Mouse (Mus musculus): ENCODE measurements at regions not wholly inside any gene's neighbourhood (a gene's known extent, or its start where the extent isn't known, plus 50 kb on each side); places are given as distances from the start of the nearest gene placed in this dataset.

DNA sequence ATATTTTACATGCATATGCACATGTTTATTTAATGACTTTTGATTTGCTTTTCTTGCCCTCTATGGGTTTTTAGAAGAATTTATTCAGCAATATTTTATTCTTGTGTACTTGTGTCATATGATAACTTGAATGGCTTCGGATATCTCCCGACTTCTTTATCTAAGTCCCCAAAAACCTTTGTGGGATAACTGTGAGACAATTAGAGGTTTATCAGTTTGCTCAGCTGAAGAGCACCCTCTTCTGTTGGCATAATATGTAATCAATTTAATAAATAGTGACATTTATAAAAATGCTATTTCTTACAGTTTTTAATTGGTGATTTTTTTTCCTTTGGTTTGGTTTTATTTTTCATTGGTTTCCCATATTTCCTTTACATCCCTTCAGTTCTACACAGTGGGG lies 194.2 kb upstream of the Tent5a start:
- DNase-seq: no peak

DNA sequence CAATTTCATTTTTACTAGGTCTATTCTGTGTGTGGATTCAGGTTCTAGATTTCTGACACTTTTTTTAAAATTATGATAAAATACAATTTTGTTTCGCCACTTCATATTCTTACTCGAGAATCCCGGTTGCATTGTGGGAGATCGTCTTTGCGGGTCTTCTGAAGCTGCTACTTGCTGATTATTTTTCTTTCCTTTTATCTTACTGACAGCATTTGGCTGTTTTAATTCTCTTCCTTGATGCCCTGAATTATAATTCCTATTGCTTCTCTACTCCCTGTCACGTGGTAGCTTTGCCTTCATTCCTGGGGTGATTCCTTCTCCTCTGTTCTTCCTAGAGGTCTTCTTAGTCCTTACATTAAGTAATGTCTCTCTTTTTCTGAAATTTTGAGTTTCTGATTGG lies 193.8 kb upstream of the Tent5a start:
- DNase-seq: no peak

DNA sequence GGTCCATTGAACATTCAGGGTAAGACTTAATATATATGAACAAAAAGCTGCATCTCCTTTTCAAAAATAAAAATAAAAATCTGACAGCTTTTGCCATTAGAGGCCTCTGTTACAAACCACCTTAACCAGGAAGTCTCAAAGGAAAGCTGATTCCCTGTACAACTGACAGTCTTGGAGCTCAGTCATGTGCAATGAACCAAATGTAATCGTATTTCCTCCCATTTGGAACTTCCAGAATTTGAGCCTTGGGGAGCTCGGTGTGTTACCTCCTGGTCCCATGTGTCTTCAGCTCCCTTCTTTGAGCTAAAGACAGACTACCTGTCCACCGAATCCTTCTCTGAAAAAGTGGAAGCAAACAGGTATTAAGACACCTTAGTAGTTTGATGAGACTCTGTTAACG lies 171.9 kb upstream of the Tent5a start:
- no peak for DNase-seq

DNA sequence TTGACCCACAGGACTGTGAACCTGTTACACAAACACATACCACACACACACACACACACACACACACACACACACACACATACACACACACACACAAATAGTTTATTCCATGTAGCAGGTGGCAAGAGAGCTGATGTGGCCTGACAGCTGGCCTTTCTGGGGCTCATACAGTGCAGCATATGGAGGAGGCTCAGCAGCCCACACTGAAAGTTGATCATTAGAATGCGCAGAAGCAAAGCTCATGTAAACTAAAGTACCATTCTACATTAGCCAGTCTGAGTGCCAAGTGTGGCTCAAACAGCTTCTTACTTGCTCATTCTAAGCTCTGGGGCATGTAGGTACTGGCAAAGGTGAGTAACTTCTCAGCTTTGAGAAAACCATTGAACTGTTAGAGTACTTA lies 170.2 kb upstream of the Tent5a start:
- no peak for DNase-seq

DNA sequence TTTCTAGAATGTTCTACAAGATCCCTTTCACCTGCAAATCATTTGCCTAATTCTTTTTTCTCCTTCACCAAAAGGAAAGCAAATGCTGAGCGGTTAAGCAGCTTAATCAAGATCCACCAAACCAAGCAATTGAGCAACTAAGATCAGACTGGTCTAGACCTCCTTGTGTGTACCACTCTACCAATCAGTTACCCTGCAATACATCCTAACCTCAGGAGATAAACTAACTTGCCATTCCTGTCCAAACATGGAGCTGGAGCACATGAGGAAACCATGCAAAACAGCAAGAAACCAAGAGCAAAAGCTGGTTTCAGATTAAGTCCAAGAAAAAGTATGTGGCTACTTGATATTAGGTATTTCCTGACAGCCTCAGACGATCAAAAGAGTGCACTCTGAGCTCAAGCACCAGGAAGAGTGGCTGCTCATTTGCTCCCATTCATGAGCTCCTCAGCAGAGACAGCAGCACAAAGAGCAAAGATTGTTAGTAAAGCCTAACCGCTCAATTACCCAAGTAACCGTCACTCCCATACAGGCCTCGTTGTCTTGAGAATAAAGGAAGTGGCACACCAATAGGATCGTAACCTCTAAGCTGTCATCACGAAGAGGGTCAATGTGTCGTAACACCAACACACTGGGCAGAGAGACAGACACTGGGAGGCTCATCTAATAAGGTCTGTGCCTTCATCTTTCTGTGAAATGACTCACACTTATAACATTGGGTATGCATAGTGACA lies 169.5 kb upstream of the Tent5a start:
- DNase-seq: peak; percentile 54

DNA sequence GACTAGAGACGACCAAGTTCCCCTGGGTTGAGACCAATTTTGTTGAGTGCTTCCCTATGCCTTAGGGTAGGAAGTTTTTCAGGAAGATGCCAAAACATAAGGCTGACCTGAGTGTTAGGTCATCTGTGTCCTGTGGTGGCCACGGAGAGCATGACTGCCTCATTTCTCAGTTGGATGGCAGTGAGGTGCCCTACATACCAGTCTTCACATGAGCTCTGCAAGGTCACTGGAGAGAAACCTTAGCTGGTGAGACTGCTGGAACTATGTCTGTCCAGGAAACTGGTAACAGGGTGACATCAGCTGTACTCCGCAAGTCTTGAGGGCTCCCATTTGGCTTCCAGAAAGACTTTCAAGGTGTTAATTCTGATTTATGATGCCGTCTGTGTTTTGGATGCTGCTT lies 167.9 kb upstream of the Tent5a start:
- no peak for DNase-seq

DNA sequence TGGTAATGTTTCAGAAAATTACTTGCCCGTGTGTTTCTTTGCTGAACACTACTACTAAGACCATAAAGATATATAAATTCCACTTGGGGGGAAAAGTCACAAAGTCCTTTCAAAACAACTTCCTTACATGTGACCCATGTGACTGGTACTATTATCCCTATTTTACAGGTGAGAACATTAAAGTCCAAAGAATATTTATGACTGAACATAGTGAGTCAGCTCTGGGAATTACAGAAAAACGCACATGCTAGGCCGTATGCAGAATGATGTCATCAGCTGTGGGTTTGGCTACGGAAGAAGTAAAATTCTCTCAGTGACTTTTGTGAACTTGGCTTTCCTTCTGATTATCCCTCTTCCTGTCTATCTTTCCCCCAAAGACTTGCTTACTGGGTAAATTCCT lies 166.6 kb upstream of the Tent5a start:
- no peak for DNase-seq

DNA sequence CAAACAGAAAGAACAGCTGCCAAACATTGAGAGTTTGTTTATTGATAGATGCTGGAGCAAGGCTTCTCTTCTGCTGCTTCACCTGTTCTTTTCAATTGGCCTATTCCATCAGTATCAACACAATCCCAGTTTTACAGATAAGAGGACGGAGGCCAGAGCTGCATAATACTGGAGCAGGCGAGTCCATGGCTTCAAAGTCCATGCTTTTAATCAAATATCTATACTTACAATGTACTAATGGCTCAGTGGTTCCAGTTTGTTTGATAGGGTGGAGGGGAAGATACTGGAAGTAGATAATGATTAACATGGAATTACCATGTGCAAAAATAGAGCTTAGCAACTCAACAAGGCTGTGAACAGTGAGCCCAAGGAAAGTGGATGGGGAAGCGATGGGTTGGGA lies 163.2 kb upstream of the Tent5a start:
- no peak for DNase-seq

DNA sequence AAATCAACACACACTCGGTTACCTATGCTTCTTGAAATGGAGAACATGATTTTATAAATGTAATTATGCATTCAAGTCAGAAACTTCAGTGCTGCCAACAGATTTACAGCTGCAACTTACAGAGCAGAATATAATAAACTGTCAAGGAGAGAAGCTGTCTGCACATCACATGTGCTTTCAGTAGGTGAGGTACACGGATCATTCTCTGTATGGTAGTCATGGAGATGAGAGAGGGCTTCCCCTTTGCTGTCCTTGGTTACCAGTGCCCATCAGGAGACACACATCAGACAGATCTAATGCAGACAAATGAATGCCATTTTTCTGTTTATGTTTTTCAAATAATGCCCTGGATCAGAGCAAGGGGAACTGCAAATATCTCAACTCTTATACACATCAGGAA lies 160.8 kb upstream of the Tent5a start:
- no peak for DNase-seq

DNA sequence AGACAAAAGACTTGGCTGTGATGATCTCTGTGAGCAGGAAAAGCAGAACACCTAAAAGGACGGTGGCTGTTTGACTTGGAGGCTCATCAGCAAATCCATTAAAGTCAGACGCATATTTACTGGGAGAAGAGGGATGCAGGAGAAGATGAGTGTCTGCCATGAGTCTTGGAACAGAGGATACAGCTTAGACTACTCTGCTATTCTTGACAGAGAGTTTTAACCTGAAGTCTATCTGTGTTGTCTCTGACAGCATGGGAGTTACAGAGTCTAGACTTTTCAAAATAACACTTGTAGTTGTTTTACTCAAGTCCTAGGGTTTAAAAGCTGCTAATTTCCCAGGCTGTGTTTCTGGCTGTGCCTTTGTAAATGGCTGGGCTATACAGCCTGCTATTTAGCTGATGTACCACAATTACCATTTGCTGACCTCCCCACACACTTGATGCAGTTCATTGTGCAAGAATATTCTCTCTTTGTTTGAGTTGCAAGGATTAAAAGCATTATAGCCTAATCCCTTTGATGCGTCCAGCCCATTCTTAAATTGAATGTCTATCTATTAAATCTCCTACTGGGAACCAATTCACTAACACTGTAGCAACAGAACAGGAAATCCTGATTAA lies 160.0 kb upstream of the Tent5a start:
- no peak for DNase-seq

DNA sequence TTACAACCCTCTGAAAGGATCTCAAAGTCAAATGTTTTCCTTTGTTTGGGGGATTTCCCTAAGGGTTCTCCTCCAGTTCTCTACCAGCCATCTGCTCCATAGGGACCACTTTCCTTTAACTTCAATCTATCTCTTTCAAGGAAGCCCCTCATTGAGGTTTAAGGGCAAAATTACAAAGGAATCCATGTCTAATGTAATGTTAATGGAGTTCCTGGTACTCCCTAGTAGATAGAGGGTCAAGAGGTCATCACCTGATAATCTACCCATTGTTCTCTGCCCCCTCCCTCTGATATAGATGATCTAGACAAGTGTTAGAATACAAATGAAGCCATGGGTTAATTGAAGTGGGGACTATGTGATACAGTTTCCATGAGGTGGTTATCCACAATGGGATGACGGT lies 158.6 kb upstream of the Tent5a start:
- DNase-seq: no peak

DNA sequence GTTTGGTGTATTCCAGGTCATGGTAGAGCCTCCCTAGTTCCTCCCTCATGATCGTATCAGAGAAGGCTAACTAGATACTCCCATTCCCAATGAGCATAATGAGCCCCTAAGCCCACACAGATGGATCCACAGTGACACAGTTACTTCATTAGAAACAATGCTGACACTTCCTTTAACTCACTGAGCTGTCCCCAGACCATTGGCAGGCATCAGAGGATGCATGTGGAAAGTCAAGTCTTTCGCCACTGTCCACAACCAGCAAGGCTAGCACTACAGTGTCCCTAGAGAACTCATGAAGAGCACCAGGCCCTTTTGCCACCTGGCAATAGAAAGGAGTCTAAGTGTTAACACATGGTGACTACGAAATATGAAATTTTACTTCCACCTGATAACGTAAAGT lies 156.1 kb upstream of the Tent5a start:
- no peak for DNase-seq

DNA sequence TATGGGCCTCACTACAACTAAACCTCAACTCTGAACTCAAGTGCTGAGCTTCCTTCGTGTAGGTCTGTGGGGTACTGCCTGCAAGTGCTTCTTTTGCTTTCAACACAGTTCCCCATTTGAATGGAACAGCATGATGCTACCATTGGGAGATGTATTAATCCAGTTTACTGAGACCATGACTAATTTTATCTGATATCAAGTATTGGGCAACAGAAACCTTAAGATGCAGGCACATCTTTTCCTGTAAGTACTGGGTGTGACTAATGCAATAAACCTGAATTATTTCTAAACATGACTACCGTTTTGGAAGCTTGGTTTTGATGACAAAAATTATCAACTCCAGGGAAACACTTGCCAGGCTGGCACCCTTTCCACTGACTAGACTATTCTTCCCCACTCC lies 153.4 kb upstream of the Tent5a start:
- no peak for DNase-seq

DNA sequence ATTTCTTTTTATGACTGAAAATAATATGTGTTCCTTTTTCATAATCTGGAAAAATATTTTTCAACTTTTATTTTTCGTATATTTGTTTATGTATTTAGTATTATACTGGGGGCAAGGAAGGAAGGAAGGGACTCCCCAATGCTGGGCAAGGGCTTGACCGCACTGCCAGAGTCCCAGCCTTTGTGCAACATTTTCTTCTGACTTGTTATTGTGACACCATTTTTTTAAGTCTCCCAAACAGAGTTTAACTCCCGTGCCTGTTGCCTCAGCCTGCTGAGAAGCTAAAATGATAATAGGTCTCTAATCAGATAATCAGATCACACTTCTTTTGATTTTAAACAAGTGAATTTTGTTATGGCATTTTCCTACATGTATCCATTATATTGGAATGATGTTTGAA lies 148.1 kb upstream of the Tent5a start:
- no peak for DNase-seq

DNA sequence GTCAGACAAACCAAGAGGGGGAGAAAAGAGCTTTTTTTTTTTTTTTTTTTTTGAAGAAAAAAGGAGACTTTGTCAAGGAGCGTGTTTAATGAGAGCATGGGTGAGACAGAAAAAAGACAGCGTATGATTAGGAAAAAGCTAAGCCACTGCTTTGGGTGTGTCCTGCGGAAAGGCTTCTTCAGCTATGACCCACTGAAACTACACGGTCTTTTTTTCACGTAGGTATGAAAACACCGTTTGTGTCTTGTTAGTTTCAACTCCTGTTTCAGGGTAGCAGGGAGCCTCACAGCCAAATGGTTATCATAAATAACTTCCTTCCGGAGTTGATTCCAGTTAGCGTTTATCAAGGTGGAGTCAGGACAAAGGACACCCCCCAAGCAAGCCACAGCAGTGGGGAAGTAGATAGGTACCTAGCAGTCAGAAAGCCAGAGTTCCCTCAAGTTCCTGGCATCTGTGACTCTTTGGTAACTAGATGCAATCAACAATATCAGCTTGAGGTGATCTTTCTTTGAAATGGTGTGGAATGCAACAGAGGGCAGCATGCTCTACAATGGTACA lies 143.2 kb upstream of the Tent5a start:
- no peak for DNase-seq

DNA sequence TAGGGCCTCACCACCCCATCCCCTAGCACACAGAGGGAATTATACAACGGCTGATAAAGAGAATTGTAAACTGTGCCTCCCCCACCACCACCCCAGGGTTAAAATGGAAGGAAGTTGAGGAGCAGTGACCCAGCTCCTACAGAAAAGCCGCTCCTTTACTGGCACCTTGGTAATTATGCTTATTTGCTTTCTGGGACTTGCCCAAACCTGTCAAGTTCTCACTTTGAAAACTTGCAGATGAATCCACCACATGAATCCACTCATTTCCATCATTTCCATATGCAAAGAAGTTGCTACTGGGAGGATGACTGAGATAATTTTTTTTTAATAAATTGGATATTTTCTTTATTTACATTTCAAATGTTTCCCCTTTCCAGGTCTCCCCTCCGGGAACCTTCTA lies 142.1 kb upstream of the Tent5a start:
- DNase-seq: no peak

DNA sequence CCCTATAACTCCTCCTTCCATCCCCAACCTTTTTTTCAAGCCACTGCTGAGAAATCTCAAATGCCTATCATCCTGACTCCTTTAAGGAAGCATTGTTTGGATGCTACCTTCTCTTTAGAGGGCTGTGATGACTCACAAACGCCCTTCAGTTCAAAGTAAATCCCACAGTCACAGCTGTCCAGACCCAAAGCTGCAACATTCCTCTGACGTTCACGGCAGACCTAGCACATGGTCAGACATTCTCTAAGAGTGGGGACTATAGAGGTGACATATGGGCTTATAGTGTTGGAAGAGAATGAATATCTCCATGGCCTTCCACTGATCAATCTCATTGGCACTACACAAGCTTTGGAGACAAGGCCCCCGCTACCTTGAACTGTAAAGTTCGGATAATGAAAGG lies 139.5 kb upstream of the Tent5a start:
- DNase-seq: no peak

DNA sequence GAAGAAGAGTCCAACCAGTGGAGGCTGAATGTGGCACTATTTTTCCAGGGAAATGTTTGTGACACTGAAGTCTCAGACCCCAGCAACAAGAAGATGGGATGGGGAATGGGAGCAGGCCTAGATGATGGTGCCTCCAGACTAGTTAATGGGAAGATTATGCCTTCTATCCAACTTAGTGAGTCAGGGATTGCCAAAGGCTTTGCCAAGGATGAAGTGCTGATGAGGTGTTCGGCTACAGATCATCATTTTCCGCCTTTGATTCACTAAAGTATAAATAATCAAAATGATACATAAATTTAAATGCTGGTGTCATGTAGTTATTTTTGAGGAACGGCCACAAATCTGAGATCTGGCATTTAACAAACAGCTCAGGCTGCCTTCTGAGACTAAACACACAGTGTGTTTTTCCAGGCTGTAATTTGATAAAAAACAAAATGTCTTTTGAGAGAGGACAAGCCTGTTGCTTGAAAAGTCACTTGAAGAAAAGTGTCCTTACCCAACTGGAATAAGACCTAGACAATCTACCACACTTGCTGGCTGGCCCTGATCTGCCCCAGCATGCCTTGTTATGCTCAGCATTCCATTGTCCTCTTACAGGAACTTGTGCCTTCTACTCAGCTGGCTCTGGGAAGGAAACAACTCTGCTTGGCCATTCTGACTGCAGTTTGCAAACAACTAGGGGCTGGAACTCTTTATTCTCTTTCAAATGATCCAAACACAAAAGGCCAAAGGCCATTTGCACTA lies 132.1 kb upstream of the Tent5a start:
- DNase-seq: no peak

DNA sequence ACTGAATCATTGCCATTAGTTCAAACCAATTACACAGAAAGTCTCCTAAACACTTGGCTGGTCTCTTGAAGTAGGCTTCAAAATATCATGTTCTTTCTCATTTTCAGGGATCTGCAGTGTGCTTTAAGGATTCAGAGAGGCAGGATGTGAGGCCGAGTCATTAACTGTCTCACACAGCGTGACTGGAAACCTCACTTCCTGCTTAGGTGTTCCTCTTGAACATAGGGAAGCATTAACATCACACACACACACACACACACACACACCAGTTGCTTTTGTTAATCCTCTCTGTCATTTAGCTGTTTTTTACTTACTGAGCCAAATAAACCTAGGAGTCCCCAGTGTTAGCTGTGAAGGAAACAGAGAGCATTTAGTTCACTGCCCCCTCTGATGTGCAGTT lies 131.2 kb upstream of the Tent5a start:
- no peak for DNase-seq

DNA sequence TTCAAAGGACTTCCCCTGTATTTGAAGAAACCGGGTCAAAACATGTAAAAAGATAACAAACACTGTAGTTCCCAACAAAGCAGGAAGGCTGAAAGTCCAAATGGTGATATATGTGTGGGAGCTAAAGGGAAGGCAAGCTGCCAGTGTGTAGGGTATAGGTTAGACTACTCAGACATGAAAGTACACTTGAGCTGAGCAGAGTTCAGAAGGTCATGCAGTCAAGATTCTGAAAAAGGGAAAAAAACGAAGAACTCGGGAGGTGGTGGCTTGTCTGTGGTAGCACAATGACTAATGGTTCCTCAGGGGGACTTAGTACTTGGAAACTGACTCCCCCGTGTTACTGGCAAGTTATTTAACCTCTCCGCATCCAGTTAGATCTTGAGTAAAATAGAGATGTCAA lies 130.3 kb upstream of the Tent5a start:
- DNase-seq: peak; percentile 27

DNA sequence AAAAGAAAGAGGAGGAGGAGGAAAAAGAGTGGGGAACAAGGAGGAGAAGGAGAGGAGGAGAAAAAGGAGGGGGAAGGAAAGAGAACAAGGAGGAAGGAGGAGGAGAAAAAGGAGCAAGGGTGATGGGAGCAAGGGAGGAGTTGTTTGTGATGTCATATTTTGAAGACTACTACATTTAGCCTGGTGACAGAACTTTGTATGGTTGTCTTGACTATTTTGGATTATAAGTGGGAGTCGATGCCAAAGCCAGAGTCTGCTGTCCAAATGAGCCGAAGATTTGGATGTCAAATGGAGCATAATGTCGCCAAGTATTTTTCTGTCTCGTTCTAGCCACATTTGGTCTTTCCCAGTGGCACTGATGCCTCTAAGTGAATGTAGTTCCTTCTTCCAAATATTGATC lies 128.2 kb upstream of the Tent5a start:
- no peak for DNase-seq

DNA sequence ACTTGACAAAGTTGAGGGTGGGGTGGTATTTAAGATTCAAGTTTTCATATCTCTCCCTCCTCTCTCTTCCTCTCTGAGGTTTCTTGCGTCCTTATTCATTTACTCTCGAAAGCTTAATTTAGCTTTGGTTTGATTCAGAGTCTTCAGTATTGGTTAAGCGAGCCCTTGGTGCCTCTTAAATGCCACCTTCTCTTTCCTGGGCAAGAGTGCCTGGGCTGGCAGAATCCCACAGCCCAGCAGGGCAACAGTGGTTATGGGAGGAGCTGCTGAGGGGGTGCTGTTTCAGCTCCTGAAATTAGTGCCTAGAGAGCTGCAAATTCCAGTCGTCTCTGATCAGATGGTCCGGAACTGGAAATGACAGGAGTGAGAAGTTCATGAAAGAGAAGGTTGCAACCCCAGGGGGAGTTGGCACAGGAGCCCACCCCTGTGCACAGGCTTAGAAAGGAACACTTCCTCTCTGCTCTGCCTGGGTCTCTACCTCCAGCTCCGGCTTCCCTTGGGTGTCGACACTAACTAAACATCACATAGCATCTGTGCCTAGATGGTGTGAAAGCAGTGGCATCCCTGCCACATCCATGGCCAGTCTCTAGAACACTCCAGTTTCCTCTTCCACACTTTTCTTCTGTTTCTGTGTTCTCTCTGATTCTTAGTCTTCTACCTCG lies 125.2 kb upstream of the Tent5a start:
- no peak for DNase-seq

DNA sequence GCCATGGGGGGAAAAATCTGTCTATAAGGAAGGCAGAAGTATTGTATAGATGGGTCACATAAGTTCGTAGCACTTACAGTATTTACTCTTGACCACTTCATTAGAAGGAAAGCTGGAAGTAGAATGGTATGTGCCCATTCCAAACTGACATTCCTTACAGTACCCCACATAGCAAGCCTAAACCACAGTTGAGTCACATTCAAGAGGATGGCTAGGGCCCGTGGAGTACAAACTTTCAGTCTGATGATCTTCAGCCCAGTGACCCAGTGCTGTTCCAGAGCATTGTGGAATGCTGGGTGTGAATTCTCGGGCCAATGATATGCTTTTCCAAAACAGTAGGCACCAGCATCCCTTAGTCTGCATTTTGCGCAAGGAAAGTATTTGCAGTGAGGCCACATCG lies 124.2 kb upstream of the Tent5a start:
- no peak for DNase-seq

DNA sequence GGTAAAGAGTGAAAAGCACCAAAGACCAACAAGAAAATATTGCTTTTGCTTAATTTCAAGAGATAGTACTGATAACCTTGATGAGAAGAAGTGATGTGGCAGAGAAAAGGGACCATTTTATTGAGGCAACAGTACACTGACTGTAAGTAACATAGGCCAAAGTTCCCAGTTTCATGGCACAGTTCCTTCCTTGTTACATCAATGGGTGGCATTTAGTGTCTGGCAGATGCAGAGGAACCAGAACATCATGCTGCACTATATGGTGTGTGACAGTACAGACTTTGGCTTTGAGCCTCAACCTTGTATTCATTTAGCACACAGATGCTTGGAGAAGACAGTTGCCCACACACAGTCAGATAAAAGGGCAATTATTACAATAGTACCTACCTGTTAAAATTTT lies 123.7 kb upstream of the Tent5a start:
- DNase-seq: no peak

All from embryo, embryonic 11 days (tissue).